Mouse (Mus musculus) midbrain, postnatal 0 days (tissue): ENCODE results near the gene Crebl2. TPM values are rescaled to one million over a fixed set of nuclear protein-coding genes. Genes with fewer than 3 reads are reported as not detected.

Experiments used
- ATAC-seq: fragments of 200-750 bp; cut with Nextera tagmentation; 2 replicates; pipeline ENCODE4 v1.8.0; 2017; ENCODE audit warnings: moderate number of reproducible peaks, mild to moderate bottlenecking, moderate TSS enrichment, moderate library complexity; ENCODE audit not compliant: low FRiP score
- DNase-seq: peaks from one replicate; pipeline ENCODE4 v3.0.0-alpha.2; 2015; ENCODE audit warnings: low spot score
- H3K27ac ChIP-seq: fragments of 300-500 bp; sonication (generic); 2 replicates; pipeline ENCODE4 v1.5.1; 2014; ENCODE audit warnings: low read depth, mild to moderate bottlenecking, low read length, mixed read lengths
- H3K27me3 ChIP-seq: fragments of 300-500 bp; sonication (generic); 2 replicates; pipeline ENCODE4 v1.6.1; 2014; ENCODE audit warnings: low read length, control low read depth, mixed read lengths; ENCODE audit not compliant: insufficient read depth
- H3K36me3 ChIP-seq: fragments of 300-500 bp; sonication (generic); 2 replicates; pipeline ENCODE4 v1.6.1; 2014; ENCODE audit warnings: low read length, control low read depth, mixed read lengths; ENCODE audit not compliant: insufficient read depth
- H3K4me1 ChIP-seq: fragments of 300-500 bp; sonication (generic); 2 replicates; pipeline ENCODE4 v1.6.1; 2014; ENCODE audit warnings: mild to moderate bottlenecking, control low read depth, antibody characterized with exemption, low read length, mixed read lengths; ENCODE audit not compliant: insufficient read depth
- H3K4me2 ChIP-seq: fragments of 300-500 bp; sonication (generic); 2 replicates; pipeline ENCODE4 v1.6.1; 2014; ENCODE audit warnings: low read depth, mild to moderate bottlenecking, low read length, mixed read lengths; ENCODE audit not compliant: poor library complexity, severe bottlenecking
- H3K4me3 ChIP-seq: fragments of 300-500 bp; sonication (generic); 2 replicates; pipeline ENCODE4 v1.5.1; 2014; ENCODE audit warnings: low read depth, mild to moderate bottlenecking, low read length, moderate library complexity
- H3K9ac ChIP-seq: fragments of 300-500 bp; sonication (generic); replicated peaks from 2 replicates; pipeline ENCODE4 v1.6.1; 2014; ENCODE audit warnings: mild to moderate bottlenecking, low read length, moderate library complexity, mixed read lengths; ENCODE audit not compliant: poor library complexity, severe bottlenecking
- H3K9me3 ChIP-seq: fragments of 300-500 bp; sonication (generic); 2 replicates; pipeline ENCODE4 v1.6.1; 2016; ENCODE audit warnings: low read length, control low read depth
- CTCF ChIP-seq: IDR thresholded peaks from 2 replicates; pipeline ENCODE4 v1.5.1; 2016; ENCODE audit warnings: antibody characterized with exemption, mild to moderate bottlenecking
- WGBS: fragments of 180-500 bp; shearing (Covaris S2); extraction: QIAGEN DNeasy Blood & Tissue Kit; methylation state at CpG from one replicate; pipeline ENCODE4 v1.1.7; 2014; 5-methylcytosine and 5-hydroxymethylcytosine counted together
- polyA plus RNA-seq: library from polyadenylated mRNA; unstranded; fragments of >200 nt; fragmentation: Nextera tagmentation; extraction: Ambion mirVana; gene quantifications from 2 replicates; pipeline ENCODE4 v1.2.1, GENCODE M21; 2015
- total RNA-seq: library from RNA; depleted of rRNA; stranded (reverse); fragments of >200 nt; gene quantifications from 2 replicates; pipeline ENCODE4 v1.2.3, GENCODE M21; 2014

Crebl2 gene
- total and polyA plus RNA-seq, 2 experiments from 2014 or later, result 3.5 to 10.0 TPM

- Histone ChIP-seq H3K36me3 (peaks cover 7% of the 10 kb centered on the region; the same call in 1 of the 2 replicates), H3K4me2 (no peak overlapping the region), H3K27ac (no peak overlapping the region), H3K4me1 (no peaks in the 10 kb centered on the region), H3K27me3 (no peaks in the 10 kb centered on the region), H3K9me3 (no peaks in the 10 kb centered on the region), H3K4me3 (no peak overlapping the region), H3K9ac (no peak overlapping the region)
- TF ChIP-seq CTCF, result peak; percentile 67
- ATAC-seq, result no peak
- DNase-seq, result peak; percentile 59
- 80% methylated on average over 5 of the region's 5 CpGs for WGBS
Observed at GRCm38 (mm10) chr6:134848197-134848890, 18.4 kb downstream of the Crebl2 start.

DNA sequence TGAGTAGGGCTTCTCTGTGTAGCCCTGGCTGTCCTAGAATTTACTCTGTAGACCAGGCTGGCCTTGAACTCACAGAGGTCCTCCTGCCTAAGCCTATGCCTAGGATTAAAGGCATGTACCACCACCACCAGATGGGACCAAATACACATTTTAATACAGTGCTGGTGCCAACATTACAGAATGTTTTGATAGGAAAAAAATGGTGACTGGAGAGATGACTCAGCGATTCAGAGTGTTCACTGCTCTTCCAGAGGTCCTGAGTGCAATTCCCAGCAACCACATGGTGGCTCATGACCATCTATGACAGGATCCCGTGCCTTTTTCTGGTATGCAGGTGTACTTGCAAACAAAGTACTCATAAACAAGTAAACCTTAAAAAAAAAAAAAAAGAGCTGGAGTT, 19.5 kb downstream of the Crebl2 start:
- WGBS, result 79% methylated on average over 2 of the region's 2 CpGs
- H3K4me3 ChIP-seq, result no peak overlapping the region
- no peaks in the 10 kb centered on the region for H3K27me3 ChIP-seq

DNA sequence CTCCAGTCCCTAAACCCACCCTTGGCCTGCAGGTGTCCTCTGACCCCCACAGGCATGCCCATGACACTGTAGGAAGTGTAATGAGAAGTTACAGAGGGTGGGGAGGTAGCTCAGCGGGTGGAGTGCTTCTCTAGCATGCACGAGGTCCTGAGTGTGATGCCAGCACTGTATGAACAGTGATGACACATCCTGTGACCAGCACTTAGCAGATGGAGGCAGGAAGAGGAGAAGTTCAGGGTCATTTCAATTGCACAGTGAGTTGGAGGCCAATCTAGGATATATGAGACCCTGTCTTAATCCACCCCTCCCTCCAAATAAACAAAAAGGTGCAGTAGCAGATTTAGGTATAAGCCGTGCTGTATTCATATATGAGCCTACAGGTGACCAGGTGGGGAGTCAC, 20.0 kb downstream of the Crebl2 start:
- DNase-seq (no peak), ATAC-seq (no peak)
- Histone ChIP-seq H3K4me2 (no peak overlapping the region), H3K36me3 (peaks cover 7% of the 10 kb centered on the region; the same call in 1 of the 2 replicates), H3K27me3 (no peaks in the 10 kb centered on the region), H3K9me3 (no peaks in the 10 kb centered on the region), H3K4me3 (no peak overlapping the region), H3K27ac (no peak overlapping the region), H3K4me1 (no peaks in the 10 kb centered on the region), H3K9ac (no peak overlapping the region)
- TF ChIP-seq CTCF, result no peak
- 86% methylated on average over 3 of the region's 3 CpGs for WGBS

More for the DNA sequence above, 19.5 kb downstream of the Crebl2 start:
- Histone ChIP-seq H3K9me3 (no peaks in the 10 kb centered on the region), H3K36me3 (peaks cover 7% of the 10 kb centered on the region; the same call in 1 of the 2 replicates), H3K4me1 (no peaks in the 10 kb centered on the region), H3K4me2 (no peak overlapping the region), H3K9ac (no peak overlapping the region), H3K27ac (no peak overlapping the region)
- DNase-seq (no peak), ATAC-seq (no peak)
- no peak for TF ChIP-seq CTCF

DNA sequence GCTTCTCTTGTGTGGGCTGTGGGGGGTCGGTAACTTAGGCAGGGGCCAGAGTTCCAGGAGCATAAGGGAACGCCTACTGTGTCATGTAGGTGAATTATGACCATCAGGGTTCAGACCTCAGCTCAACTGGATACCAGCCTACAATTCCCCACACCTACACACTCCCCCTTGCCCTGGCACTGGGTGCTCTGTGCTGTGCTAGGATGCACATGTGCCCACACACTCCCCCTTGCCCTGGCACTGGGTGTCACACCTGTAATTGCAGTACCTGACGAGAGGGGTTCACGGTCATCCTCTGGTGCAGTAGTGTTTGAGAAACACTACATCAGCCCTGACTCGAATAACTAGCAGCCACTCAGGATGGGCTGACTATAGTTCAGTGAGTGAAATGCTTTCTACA, 24.8 kb downstream of the Crebl2 start:
- Histone ChIP-seq H3K4me3 (no peak overlapping the region), H3K36me3 (peaks cover 10% of the 10 kb centered on the region), H3K9ac (no peak overlapping the region), H3K4me1 (no peaks in the 10 kb centered on the region), H3K4me2 (no peak overlapping the region), H3K27ac (no peak overlapping the region), H3K9me3 (no peaks in the 10 kb centered on the region), H3K27me3 (no peaks in the 10 kb centered on the region)
- 73% methylated on average over 5 of the region's 5 CpGs for WGBS
- ATAC-seq (peak; percentile 31; the same call in 1 of the 2 replicates), DNase-seq (no peak)
- TF ChIP-seq CTCF, result no peak

DNA sequence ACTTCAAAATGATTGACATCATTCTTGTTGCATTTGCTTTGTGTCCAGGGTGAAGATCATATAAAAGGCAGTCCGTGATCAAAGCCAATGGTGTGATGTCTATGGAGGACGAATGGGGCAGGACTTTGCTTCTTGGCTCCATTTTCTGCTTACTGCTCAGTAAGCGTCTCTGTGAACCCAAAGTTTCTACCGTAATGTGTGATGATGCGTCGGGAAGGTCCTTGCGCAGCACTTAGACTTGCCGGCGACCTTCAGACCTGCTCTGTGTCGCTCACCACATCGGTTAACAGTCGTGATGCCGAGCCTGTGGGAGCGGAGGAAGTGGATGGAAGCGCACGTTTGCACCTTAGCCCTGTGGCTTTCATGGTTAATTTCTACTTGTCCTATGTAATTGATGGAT, 26.0 kb downstream of the Crebl2 start:
- Histone ChIP-seq H3K27ac (no peak overlapping the region), H3K9me3 (no peaks in the 10 kb centered on the region), H3K4me3 (no peak overlapping the region), H3K9ac (no peak overlapping the region), H3K4me2 (no peak overlapping the region), H3K36me3 (peaks cover 6% of the 10 kb centered on the region), H3K4me1 (no peaks in the 10 kb centered on the region), H3K27me3 (no peaks in the 10 kb centered on the region)
- no peak for TF ChIP-seq CTCF
- ATAC-seq (no peak), DNase-seq (no peak)
- WGBS, result 92% methylated on average over 16 of the region's 16 CpGs

GRCm38 (mm10) chr6:134859021-134859420, 29.1 kb downstream of the Crebl2 start:
- no peak overlapping the region for H3K27ac ChIP-seq
- DNase-seq (no peak), ATAC-seq (no peak)
- TF ChIP-seq CTCF, result no peak
- H3K4me2 ChIP-seq, result no peak overlapping the region
- no peaks in the 10 kb centered on the region for H3K27me3 ChIP-seq
- no peak overlapping the region for H3K9ac ChIP-seq
- no peak overlapping the region for H3K4me3 ChIP-seq
- no peaks in the 10 kb centered on the region for H3K9me3 ChIP-seq
- H3K4me1 ChIP-seq, result no peaks in the 10 kb centered on the region; the same call in 1 of the 2 replicates
- 92% methylated on average over 6 of the region's 6 CpGs for WGBS
- peaks cover 3% of the 10 kb centered on the region for H3K36me3 ChIP-seq
